Mouse (Mus musculus) neural tube, embryonic 11.5 days (tissue): Measurements from ENCODE around the gene Pkmyt1. TPM values are rescaled to one million over a fixed set of nuclear protein-coding genes. Genes with fewer than 3 reads are reported as not detected.
A peak's percentile ranks its signal among the peaks of the same experiment; 100 is the strongest.

ENCODE experiments used
- ATAC-seq: fragments of 200-750 bp; cut with Nextera tagmentation; 2 replicates; pipeline ENCODE4 v1.8.0; 2017; ENCODE audit warnings: moderate number of reproducible peaks, mild to moderate bottlenecking, moderate TSS enrichment, moderate library complexity; ENCODE audit not compliant: insufficient read depth, low FRiP score, low TSS enrichment
- DNase-seq: peaks from one replicate; pipeline ENCODE4 v3.0.0-alpha.2; 2015; ENCODE audit warnings: low spot score
- H3K27ac ChIP-seq: fragments of 300-500 bp; sonication (generic); 2 replicates; pipeline ENCODE4 v1.5.1; 2014; ENCODE audit warnings: low read depth, mild to moderate bottlenecking, low read length
- H3K27me3 ChIP-seq: fragments of 300-500 bp; sonication (generic); 2 replicates; pipeline ENCODE4 v1.6.1; 2014; ENCODE audit warnings: mild to moderate bottlenecking, low read length, mixed read lengths; ENCODE audit not compliant: control insufficient read depth, insufficient read depth
- H3K36me3 ChIP-seq: fragments of 300-500 bp; sonication (generic); 2 replicates; pipeline ENCODE4 v1.6.1; 2014; ENCODE audit warnings: mild to moderate bottlenecking, low read length, moderate library complexity, mixed read lengths; ENCODE audit not compliant: control insufficient read depth, insufficient read depth
- H3K4me1 ChIP-seq: fragments of 300-500 bp; sonication (generic); 2 replicates; pipeline ENCODE4 v1.6.1; 2014; ENCODE audit warnings: low read length, mixed read lengths; ENCODE audit not compliant: control insufficient read depth, insufficient read depth
- H3K4me2 ChIP-seq: fragments of 300-500 bp; sonication (generic); 2 replicates; pipeline ENCODE4 v1.6.1; 2014; ENCODE audit warnings: low read depth, mild to moderate bottlenecking, moderate library complexity
- H3K4me3 ChIP-seq: fragments of 300-500 bp; sonication (generic); 2 replicates; pipeline ENCODE4 v1.5.1; 2014; ENCODE audit warnings: low read depth, low read length
- H3K9ac ChIP-seq: fragments of 300-500 bp; sonication (generic); 2 replicates; pipeline ENCODE4 v1.6.1; 2014; ENCODE audit warnings: mild to moderate bottlenecking, low read length
- H3K9me3 ChIP-seq: fragments of 300-500 bp; sonication (generic); 2 replicates; pipeline ENCODE4 v1.6.1; 2016; ENCODE audit warnings: low read length; ENCODE audit not compliant: control insufficient read depth
- WGBS: fragments of 180-500 bp; shearing (Covaris S2); extraction: QIAGEN DNeasy Blood & Tissue Kit; methylation state at CpG from one replicate; pipeline ENCODE4 v1.1.7; 2014; 5-methylcytosine and 5-hydroxymethylcytosine counted together
- polyA plus RNA-seq: library from polyadenylated mRNA; unstranded; fragments of >200 nt; fragmentation: Nextera tagmentation; extraction: Ambion mirVana; gene quantifications from 2 replicates; pipeline ENCODE4 v1.2.1, GENCODE M21; 2014

The Pkmyt1 gene
- 37.2 and 44.5 TPM in 2 replicates for polyA plus RNA-seq

DNA sequence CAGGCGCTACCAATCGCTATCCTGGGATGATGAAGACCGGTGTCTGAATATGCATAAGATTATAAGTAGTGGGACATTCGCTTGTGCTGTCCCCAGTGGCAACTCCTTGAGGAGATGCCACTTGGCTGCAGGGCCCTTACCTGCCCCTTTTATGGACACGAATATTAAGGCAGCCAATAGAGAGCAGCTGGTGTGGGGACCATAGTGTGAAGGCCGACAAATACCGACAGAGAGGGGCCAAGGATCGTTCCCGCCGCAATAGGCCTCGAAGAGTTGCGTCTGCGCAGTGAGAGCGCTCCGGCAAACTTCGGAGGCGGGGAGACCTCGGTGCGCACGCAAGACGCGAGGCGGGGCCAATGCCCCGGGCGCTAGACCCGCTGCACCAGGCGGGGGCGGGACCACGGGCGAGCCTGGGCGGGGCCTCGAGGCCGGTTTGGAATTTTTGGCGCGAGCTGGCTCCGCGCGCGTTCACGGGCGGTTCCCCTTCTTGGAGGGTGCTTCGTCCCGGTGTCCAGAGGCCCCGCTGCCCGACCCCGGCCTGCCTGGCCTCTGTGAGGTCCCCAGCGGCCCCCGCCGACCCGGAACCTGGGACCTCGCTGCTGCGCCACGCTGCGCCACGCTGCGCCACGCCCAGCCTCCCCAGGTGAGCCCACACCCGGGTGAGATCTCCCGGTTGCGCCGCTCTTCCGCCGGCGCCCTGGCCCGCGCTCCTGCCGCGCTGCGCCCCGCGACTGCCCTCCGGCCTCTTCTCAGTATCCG is at the start of gene Pkmyt1:
TSS of gene Pkmyt1 (plus strand) at position 338 of the 759 bp plus-strand sequence.
- H3K4me2 ChIP-seq: peak within 1 kb of the TSS; percentile 87
- no peaks in the 10 kb centered on the region for H3K36me3 ChIP-seq
- ATAC-seq (peak; percentile 92), DNase-seq (peak; percentile 98)
- H3K4me3 ChIP-seq: peak within 1 kb of the TSS; percentile 65
- H3K27me3 ChIP-seq: no peaks in the 10 kb centered on the region
- H3K4me1 ChIP-seq: peaks cover 2% of the 10 kb centered on the region; the same call in 1 of the 2 replicates
- peak within 1 kb of the TSS; percentile 75 for H3K9ac ChIP-seq
- peak within 1 kb of the TSS; percentile 50; the same call in 1 of the 2 replicates for H3K27ac ChIP-seq
- no peaks in the 10 kb centered on the region for H3K9me3 ChIP-seq
- WGBS: 2% methylated on average over 42 of the region's 73 CpGs

DNA sequence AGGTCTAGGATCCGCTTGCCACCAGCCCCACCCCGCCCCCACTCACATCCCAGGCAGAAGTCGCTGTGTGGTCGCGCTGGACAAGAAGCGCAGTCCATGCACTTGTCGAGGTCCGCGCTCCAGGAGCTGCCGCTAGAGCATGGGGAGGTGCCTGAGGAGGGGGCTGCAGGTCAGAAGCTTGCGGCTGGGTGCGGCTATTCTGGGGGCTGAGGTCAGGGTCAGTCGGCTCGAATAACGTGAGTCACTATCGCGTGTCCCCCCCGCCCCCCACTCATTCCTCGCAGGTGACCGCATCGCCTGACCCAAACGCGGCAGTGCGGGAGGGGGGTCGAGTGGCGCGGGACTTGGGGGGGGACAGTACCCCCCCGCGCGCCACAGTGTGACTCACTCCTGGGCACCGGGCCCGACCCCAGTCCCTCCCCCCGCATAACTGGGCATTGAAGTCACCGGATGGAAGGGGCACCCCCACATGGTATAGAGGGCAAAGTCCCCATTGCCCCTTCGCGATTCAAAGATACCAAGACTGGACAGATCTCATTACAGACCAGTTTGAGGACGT is 49.6 kb upstream of the Pkmyt1 start:
- Histone ChIP-seq H3K9me3 (no peaks in the 10 kb centered on the region), H3K27me3 (peaks cover 54% of the 10 kb centered on the region), H3K4me1 (peaks cover 15% of the 10 kb centered on the region), H3K9ac (peak overlapping the region; percentile 2), H3K36me3 (no peaks in the 10 kb centered on the region), H3K4me3 (peak overlapping the region; percentile 35), H3K4me2 (peak overlapping the region; percentile 71), H3K27ac (no peak overlapping the region)
- ATAC-seq: no peak
- under 1% methylated on average over 30 of the region's 37 CpGs for WGBS
- peak; percentile 39 for DNase-seq

DNA sequence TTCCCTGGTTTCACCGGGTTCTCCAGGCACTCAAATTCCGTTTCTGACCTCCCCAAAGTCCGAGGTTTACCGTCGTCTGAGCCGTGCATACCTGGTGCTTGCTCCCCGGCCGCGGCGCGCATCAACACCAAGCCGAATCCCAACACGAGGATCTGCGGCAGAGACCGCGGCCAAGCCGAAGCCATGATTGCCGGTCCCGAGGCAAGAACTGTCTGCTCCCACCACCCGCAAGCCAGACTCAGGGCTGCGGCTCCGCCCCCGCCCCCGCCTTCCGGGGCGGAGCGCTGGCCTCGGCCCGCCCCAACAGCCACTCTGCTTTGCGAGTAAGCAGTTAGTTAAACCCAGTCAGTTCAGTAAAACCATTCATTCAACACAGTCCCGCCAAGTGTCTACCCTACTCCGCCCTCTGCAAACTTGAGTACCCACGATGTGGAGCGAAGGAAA is 48.9 kb upstream of the Pkmyt1 start, which contains the start of gene Tnfrsf12a:
TSS of gene Tnfrsf12a (minus strand) at position 233 of the 444 bp plus-strand sequence.
- Histone ChIP-seq H3K4me1 (peaks cover 15% of the 10 kb centered on the region), H3K4me2 (peak within 1 kb of the TSS; percentile 71), H3K4me3 (peak within 1 kb of the TSS; percentile 35), H3K9ac (peak within 1 kb of the TSS; percentile 2), H3K9me3 (no peaks in the 10 kb centered on the region), H3K27ac (no peak within 1 kb of the TSS), H3K36me3 (no peaks in the 10 kb centered on the region), H3K27me3 (peaks cover 58% of the 10 kb centered on the region)
- WGBS: under 1% methylated on average over 34 of the region's 34 CpGs
- ATAC-seq (peak; percentile 22; the same call in 1 of the 2 replicates), DNase-seq (peak; percentile 91)

DNA sequence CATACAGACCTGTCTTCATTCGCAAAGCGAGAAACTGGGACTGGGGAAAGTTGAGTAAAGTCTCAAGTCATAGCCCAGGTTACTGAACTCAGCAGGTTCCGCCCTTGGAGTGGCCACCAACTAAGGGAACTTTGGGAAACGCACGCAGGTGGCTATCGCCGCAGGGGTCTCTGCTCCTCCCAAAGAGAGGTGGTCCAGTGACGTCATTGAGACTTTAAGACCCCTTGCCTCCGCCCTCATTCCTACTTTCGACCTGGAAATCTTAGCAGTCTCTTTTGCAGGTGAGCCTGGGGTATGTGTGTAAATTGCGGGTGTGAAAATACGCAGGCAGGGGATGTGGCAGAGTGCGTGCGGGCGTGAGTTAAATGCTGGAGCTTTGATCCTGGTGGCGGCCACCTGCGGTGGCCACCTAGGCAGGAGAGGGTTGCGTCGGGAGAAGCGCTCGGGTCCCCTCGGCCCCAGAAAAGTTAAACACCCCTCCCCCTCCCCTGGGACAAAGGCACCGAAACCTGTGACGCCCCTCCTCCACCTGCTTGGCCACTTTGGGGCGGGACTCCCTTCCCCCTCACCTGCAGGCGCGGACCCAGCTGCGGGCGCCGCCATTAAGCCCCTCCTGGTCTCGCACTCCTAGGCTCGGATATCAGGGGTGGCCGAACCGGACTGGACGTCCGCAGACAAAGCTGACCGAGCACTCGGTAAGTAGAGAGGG is 46.9 kb upstream of the Pkmyt1 start, which contains the start of gene Cldn6:
TSS of gene Cldn6 (plus strand) at position 123 of the 709 bp plus-strand sequence.
- Histone ChIP-seq H3K4me2 (0 out of 2 replicates have a peak within 1 kb of the TSS, but pooled peaks have one; percentile 2), H3K4me1 (peaks cover 13% of the 10 kb centered on the region), H3K27me3 (peaks cover 71% of the 10 kb centered on the region), H3K27ac (no peak within 1 kb of the TSS), H3K9me3 (no peaks in the 10 kb centered on the region), H3K4me3 (peak within 1 kb of the TSS; percentile 10; the same call in 1 of the 2 replicates), H3K9ac (no peak within 1 kb of the TSS), H3K36me3 (no peaks in the 10 kb centered on the region)
- no peak for ATAC-seq
- DNase-seq: no peak
- WGBS: 2% methylated on average over 37 of the region's 38 CpGs

DNA sequence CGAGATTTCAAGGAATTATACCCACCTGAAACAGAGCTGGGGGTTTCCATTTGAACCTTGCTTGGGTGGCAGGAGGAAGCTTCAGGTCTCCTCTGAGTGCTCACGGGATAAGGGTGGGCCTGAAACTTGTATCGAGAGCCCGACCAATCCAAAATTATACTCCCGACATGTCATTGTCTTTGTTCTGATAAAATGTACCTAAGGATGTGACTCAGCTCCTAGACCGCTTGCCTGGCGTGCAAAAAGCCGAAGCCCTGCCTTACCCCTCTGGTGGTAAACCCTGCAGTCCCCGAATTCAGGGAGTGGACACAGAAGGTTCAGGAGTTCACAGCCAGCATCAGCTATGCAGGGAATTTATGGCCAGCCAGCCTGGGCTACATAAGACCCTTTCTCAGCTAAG is 45.8 kb upstream of the Pkmyt1 start:
- 77% methylated on average over 9 of the region's 9 CpGs for WGBS
- DNase-seq (no peak), ATAC-seq (no peak)
- Histone ChIP-seq H3K4me2 (no peak overlapping the region), H3K27ac (no peak overlapping the region), H3K9ac (no peak overlapping the region), H3K36me3 (no peaks in the 10 kb centered on the region), H3K9me3 (no peaks in the 10 kb centered on the region), H3K4me1 (peaks cover 13% of the 10 kb centered on the region), H3K4me3 (no peak overlapping the region), H3K27me3 (peaks cover 65% of the 10 kb centered on the region)

DNA sequence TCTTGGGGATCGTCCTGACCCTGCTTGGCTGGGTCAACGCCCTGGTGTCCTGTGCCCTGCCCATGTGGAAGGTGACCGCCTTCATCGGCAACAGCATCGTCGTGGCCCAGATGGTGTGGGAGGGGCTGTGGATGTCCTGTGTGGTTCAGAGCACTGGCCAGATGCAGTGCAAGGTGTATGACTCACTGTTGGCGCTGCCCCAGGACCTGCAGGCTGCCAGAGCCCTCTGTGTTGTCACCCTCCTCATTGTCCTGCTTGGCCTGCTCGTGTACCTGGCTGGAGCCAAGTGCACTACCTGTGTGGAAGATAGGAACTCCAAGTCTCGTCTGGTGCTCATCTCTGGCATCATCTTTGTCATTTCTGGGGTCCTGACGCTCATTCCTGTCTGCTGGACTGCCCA is 45.0 kb upstream of the Pkmyt1 start:
- Histone ChIP-seq H3K27me3 (peaks cover 58% of the 10 kb centered on the region), H3K4me2 (no peak overlapping the region), H3K9me3 (no peaks in the 10 kb centered on the region), H3K36me3 (no peaks in the 10 kb centered on the region), H3K4me1 (peaks cover 8% of the 10 kb centered on the region), H3K4me3 (no peak overlapping the region), H3K27ac (no peak overlapping the region), H3K9ac (no peak overlapping the region)
- ATAC-seq: no peak
- DNase-seq: no peak
- WGBS: 74% methylated on average over 10 of the region's 10 CpGs

DNA sequence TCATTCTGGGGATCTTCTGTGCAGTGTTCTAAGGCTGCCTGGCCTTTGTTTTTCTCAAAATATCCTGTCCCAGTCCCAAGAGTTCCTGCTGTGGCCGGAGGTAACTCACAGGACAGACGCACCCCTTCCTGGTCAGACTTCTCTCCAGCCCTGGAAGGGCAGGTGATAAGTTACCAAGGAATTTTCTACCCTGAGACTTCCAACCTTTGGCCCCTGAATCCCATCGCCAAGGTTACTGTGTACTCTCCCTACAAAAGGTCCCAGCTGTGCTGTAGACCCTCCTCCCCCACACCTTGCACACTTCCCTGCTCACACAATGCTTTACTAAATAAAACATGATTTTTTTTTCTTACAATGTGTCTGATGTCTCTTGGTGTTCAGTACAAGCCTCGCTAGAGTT is 44.0 kb upstream of the Pkmyt1 start:
- Histone ChIP-seq H3K36me3 (no peaks in the 10 kb centered on the region), H3K4me3 (no peak overlapping the region), H3K9ac (no peak overlapping the region), H3K9me3 (no peaks in the 10 kb centered on the region), H3K4me1 (peaks cover 2% of the 10 kb centered on the region; the same call in 1 of the 2 replicates), H3K27me3 (peaks cover 54% of the 10 kb centered on the region), H3K4me2 (no peak overlapping the region), H3K27ac (no peak overlapping the region)
- DNase-seq (no peak), ATAC-seq (no peak)
- WGBS: 59% methylated on average over 4 of the region's 4 CpGs

DNA sequence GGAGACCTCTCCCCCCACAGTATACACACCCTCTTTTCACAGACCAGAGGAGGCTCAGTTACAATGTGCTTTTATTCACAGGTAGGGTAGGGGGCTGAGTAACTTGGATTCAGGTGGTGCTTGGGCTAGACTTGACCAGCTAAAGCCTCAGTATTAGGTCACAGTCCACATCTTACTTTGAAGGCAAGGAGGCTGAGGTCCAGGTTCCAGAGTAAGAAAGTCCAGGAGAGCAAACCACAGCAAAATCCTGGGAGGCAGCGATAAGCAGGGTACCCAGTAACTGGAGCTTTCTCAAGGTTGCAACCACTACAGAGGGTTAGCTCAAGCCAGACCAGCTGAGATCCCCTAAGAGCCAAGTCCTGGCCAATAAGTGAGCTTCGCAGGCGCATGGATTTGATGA is 43.6 kb upstream of the Pkmyt1 start:
- Histone ChIP-seq H3K4me3 (no peak overlapping the region), H3K36me3 (no peaks in the 10 kb centered on the region), H3K4me2 (no peak overlapping the region), H3K27ac (no peak overlapping the region), H3K4me1 (peaks cover 2% of the 10 kb centered on the region; the same call in 1 of the 2 replicates), H3K27me3 (peaks cover 54% of the 10 kb centered on the region), H3K9ac (no peak overlapping the region), H3K9me3 (no peaks in the 10 kb centered on the region)
- ATAC-seq: no peak
- WGBS: 58% methylated on average over 3 of the region's 3 CpGs
- DNase-seq: peak; percentile 8
